Mouse (Mus musculus): ENCODE measurements around the gene Mfap2. TPM values are rescaled to one million over a fixed set of nuclear protein-coding genes. Genes with fewer than 3 reads are reported as not detected.

Mfap2 gene
- polyA plus RNA-seq (2012), result 0.08 and 0.12 TPM in 2 replicates

- H3K36me3 ChIP-seq (ENCODE audit: control insufficient read depth), result peaks cover 20% of the 10 kb centered on the region
- no peak within 1 kb of the TSS for H3K4me3 ChIP-seq (replicated peaks)
- H3K4me1 ChIP-seq (ENCODE audit: control insufficient read depth), result peaks cover 27% of the 10 kb centered on the region
- peaks cover 29% of the 10 kb centered on the region for H3K27me3 ChIP-seq (ENCODE audit: control insufficient read depth)
- peaks cover 10% of the 10 kb centered on the region for H3K9me3 ChIP-seq (ENCODE audit: control insufficient read depth, low read length)
- TF ChIP-seq GATA1 (IDR thresholded peaks at IDR 0.05; ENCODE audit: low read length), result no peak
- no peak for TF ChIP-seq TAL1 (IDR thresholded peaks at IDR 0.05; ENCODE audit: low read length)
Observed at GRCm38 (mm10) chr4:141010118-141010517, at the start of gene Mfap2. TSS of gene Mfap2 (plus strand) at chr4:141010418.

- Histone ChIP-seq H3K27me3 (ENCODE audit: control insufficient read depth) (peaks cover 15% of the 10 kb centered on the region), H3K36me3 (ENCODE audit: control insufficient read depth) (peaks cover 6% of the 10 kb centered on the region), H3K4me3 (replicated peaks) (peak within 1 kb of the TSS; percentile 85), H3K4me1 (ENCODE audit: control insufficient read depth) (peaks cover 47% of the 10 kb centered on the region), H3K9me3 (ENCODE audit: control insufficient read depth, low read length) (no peaks in the 10 kb centered on the region)
- TF ChIP-seq GATA1 (IDR thresholded peaks at IDR 0.05; ENCODE audit: low read length) (no peak), TAL1 (IDR thresholded peaks at IDR 0.05; ENCODE audit: low read length) (no peak)
Observed at GRCm38 (mm10) chr4:140960781-140961466, 49.3 kb upstream of the Mfap2 start, which contains the start of gene Sdhb. TSS of gene Sdhb (plus strand) at chr4:140961203.

GRCm38 (mm10) chr4:140961467-140962206 is 48.6 kb upstream of the Mfap2 start:
- peaks cover 13% of the 10 kb centered on the region for H3K36me3 ChIP-seq (ENCODE audit: control insufficient read depth)
- TF ChIP-seq TAL1 (IDR thresholded peaks at IDR 0.05; ENCODE audit: low read length) (no peak), GATA1 (IDR thresholded peaks at IDR 0.05; ENCODE audit: low read length) (no peak)
- peaks cover 50% of the 10 kb centered on the region for H3K4me1 ChIP-seq (ENCODE audit: control insufficient read depth)
- peaks cover 12% of the 10 kb centered on the region for H3K27me3 ChIP-seq (ENCODE audit: control insufficient read depth)
- H3K9me3 ChIP-seq (ENCODE audit: control insufficient read depth, low read length), result no peaks in the 10 kb centered on the region
- H3K4me3 ChIP-seq (replicated peaks), result peak overlapping the region; percentile 85

GRCm38 (mm10) chr4:140962207-140962909 is 47.9 kb upstream of the Mfap2 start:
- Histone ChIP-seq H3K4me3 (replicated peaks) (peak overlapping the region; percentile 85), H3K36me3 (ENCODE audit: control insufficient read depth) (peaks cover 18% of the 10 kb centered on the region), H3K4me1 (ENCODE audit: control insufficient read depth) (peaks cover 47% of the 10 kb centered on the region), H3K27me3 (ENCODE audit: control insufficient read depth) (peaks cover 4% of the 10 kb centered on the region), H3K9me3 (ENCODE audit: control insufficient read depth, low read length) (no peaks in the 10 kb centered on the region)
- TF ChIP-seq TAL1 (IDR thresholded peaks at IDR 0.05; ENCODE audit: low read length), result no peak
- TF ChIP-seq GATA1 (IDR thresholded peaks at IDR 0.05; ENCODE audit: low read length), result no peak

GRCm38 (mm10) chr4:140962950-140963349 is 47.3 kb upstream of the Mfap2 start:
- Histone ChIP-seq H3K27me3 (ENCODE audit: control insufficient read depth) (no peaks in the 10 kb centered on the region; the same call in 1 of the 2 replicates), H3K4me1 (ENCODE audit: control insufficient read depth) (peaks cover 43% of the 10 kb centered on the region), H3K4me3 (replicated peaks) (peak overlapping the region; percentile 1), H3K36me3 (ENCODE audit: control insufficient read depth) (peaks cover 21% of the 10 kb centered on the region), H3K9me3 (ENCODE audit: control insufficient read depth, low read length) (no peaks in the 10 kb centered on the region)
- TF ChIP-seq TAL1 (IDR thresholded peaks at IDR 0.05; ENCODE audit: low read length), result no peak
- TF ChIP-seq GATA1 (IDR thresholded peaks at IDR 0.05; ENCODE audit: low read length), result no peak

- peaks cover 27% of the 10 kb centered on the region for H3K36me3 ChIP-seq (ENCODE audit: control insufficient read depth)
- H3K4me3 ChIP-seq (replicated peaks), result no peak overlapping the region
- TF ChIP-seq TAL1 (IDR thresholded peaks at IDR 0.05; ENCODE audit: low read length) (no peak), GATA1 (IDR thresholded peaks at IDR 0.05; ENCODE audit: low read length) (no peak)
- H3K27me3 ChIP-seq (ENCODE audit: control insufficient read depth), result no peaks in the 10 kb centered on the region
- no peaks in the 10 kb centered on the region for H3K9me3 ChIP-seq (ENCODE audit: control insufficient read depth, low read length)
- peaks cover 43% of the 10 kb centered on the region for H3K4me1 ChIP-seq (ENCODE audit: control insufficient read depth)
Observed at GRCm38 (mm10) chr4:140963941-140964597, 46.1 kb upstream of the Mfap2 start.

- Histone ChIP-seq H3K4me1 (ENCODE audit: control insufficient read depth) (peaks cover 43% of the 10 kb centered on the region), H3K4me3 (replicated peaks) (no peak overlapping the region), H3K9me3 (ENCODE audit: control insufficient read depth, low read length) (no peaks in the 10 kb centered on the region), H3K27me3 (ENCODE audit: control insufficient read depth) (no peaks in the 10 kb centered on the region), H3K36me3 (ENCODE audit: control insufficient read depth) (peaks cover 31% of the 10 kb centered on the region)
- TF ChIP-seq TAL1 (IDR thresholded peaks at IDR 0.05; ENCODE audit: low read length), result no peak
- TF ChIP-seq GATA1 (IDR thresholded peaks at IDR 0.05; ENCODE audit: low read length), result no peak
Observed at GRCm38 (mm10) chr4:140964620-140965019, 45.6 kb upstream of the Mfap2 start.

- Histone ChIP-seq H3K36me3 (ENCODE audit: control insufficient read depth) (peaks cover 57% of the 10 kb centered on the region), H3K4me1 (ENCODE audit: control insufficient read depth) (peaks cover 20% of the 10 kb centered on the region), H3K27me3 (ENCODE audit: control insufficient read depth) (no peaks in the 10 kb centered on the region), H3K4me3 (replicated peaks) (no peak overlapping the region), H3K9me3 (ENCODE audit: control insufficient read depth, low read length) (no peaks in the 10 kb centered on the region)
- no peak for TF ChIP-seq TAL1 (IDR thresholded peaks at IDR 0.05; ENCODE audit: low read length)
- no peak for TF ChIP-seq GATA1 (IDR thresholded peaks at IDR 0.05; ENCODE audit: low read length)
Observed at GRCm38 (mm10) chr4:140967386-140968159, 42.6 kb upstream of the Mfap2 start.

Data from erythroblast, embryonic 14.5 days (primary cell).